Mouse (Mus musculus) limb, embryonic 14.5 days (tissue): ENCODE measurements around the gene Large2. TPM values are rescaled to one million over a fixed set of nuclear protein-coding genes. Genes with fewer than 3 reads are reported as not detected.

ENCODE experiments used
- ATAC-seq: fragments of 200-750 bp; cut with Nextera tagmentation; 2 replicates; pipeline ENCODE4 v1.8.0; 2017; ENCODE audit warnings: low read depth, moderate number of reproducible peaks, moderate TSS enrichment; ENCODE audit not compliant: low FRiP score
- DNase-seq: peaks from one replicate; pipeline ENCODE4 v3.0.0-alpha.2; 2015; ENCODE audit warnings: low spot score
- H3K27ac ChIP-seq: fragments of 300-500 bp; sonication (generic); replicated peaks from 2 replicates; pipeline ENCODE4 v1.5.1; 2014; ENCODE audit warnings: low read depth, mild to moderate bottlenecking, low read length, moderate library complexity, mixed read lengths
- H3K27me3 ChIP-seq: fragments of 300-500 bp; sonication (generic); 2 replicates; pipeline ENCODE4 v1.6.1; 2014; ENCODE audit warnings: low read length, mixed read lengths; ENCODE audit not compliant: control insufficient read depth, insufficient read depth
- H3K36me3 ChIP-seq: fragments of 300-500 bp; sonication (generic); 2 replicates; pipeline ENCODE4 v1.6.1; 2014; ENCODE audit warnings: mild to moderate bottlenecking, low read length, moderate library complexity, mixed read lengths; ENCODE audit not compliant: control insufficient read depth, insufficient read depth
- H3K4me1 ChIP-seq: fragments of 300-500 bp; sonication (generic); 2 replicates; pipeline ENCODE4 v1.6.1; 2014; ENCODE audit warnings: antibody characterized with exemption, low read length, mixed read lengths; ENCODE audit not compliant: control insufficient read depth, insufficient read depth
- H3K4me2 ChIP-seq: fragments of 300-500 bp; sonication (generic); replicated peaks from 2 replicates; pipeline ENCODE4 v1.6.1; 2014; ENCODE audit warnings: low read depth, mild to moderate bottlenecking, low read length, moderate library complexity; ENCODE audit not compliant: severe bottlenecking
- H3K4me3 ChIP-seq: fragments of 300-500 bp; sonication (generic); replicated peaks from 2 replicates; pipeline ENCODE4 v1.5.1; 2014; ENCODE audit warnings: low read length
- H3K9ac ChIP-seq: fragments of 300-500 bp; sonication (generic); 2 replicates; pipeline ENCODE4 v1.6.1; 2014; ENCODE audit warnings: mild to moderate bottlenecking, low read depth, low read length, moderate library complexity; ENCODE audit not compliant: severe bottlenecking
- H3K9me3 ChIP-seq: fragments of 300-500 bp; sonication (generic); 2 replicates; pipeline ENCODE4 v1.6.1; 2016; ENCODE audit warnings: low read length; ENCODE audit not compliant: control insufficient read depth
- POLR2A ChIP-seq: fragments of 200-500 bp; IDR thresholded peaks from 2 replicates; pipeline ENCODE4 v1.8.0; 2012; ENCODE audit warnings: inconsistent platforms, mild to moderate bottlenecking, moderate library complexity, borderline replicate concordance; ENCODE audit not compliant: insufficient read depth, insufficient read length; ENCODE audit errors: extremely low read depth
- WGBS: fragments of 180-500 bp; shearing (Covaris S2); extraction: QIAGEN DNeasy Blood & Tissue Kit; methylation state at CpG from one replicate; pipeline ENCODE4 v1.1.7; 2014; 5-methylcytosine and 5-hydroxymethylcytosine counted together
- polyA plus RNA-seq, 2 experiments: library from polyadenylated mRNA; depleted of rRNA in 1 of 2; stranded (reverse) in 1 of 2; unstranded in 1 of 2; fragments of >200 nt; fragmentation: Nextera tagmentation in 1 of 2; extraction: Ambion mirVana in 1 of 2; gene quantifications; 2 replicates each; pipeline versions ENCODE4 v1.2.1 to v1.2.3; 2012 to 2014

The Large2 gene
- polyA plus RNA-seq, 2 experiments = 16.3 to 32.7 TPM

- Histone ChIP-seq H3K27ac (no peak overlapping the region), H3K4me2 (no peak overlapping the region), H3K27me3 (no peaks in the 10 kb centered on the region), H3K9ac (no peak overlapping the region), H3K36me3 (peaks cover 65% of the 10 kb centered on the region), H3K4me1 (peaks cover 7% of the 10 kb centered on the region), H3K4me3 (no peak overlapping the region), H3K9me3 (no peaks in the 10 kb centered on the region)
- no peak for TF ChIP-seq POLR2A
- DNase-seq = no peak
- no peak for ATAC-seq
- WGBS = 70% methylated on average over 5 of the region's 6 CpGs
Measured at GRCm38 (mm10) chr2:92380495-92381050, 5.9 kb upstream of the Large2 start.

GRCm38 (mm10) chr2:92379783-92380494, 5.3 kb upstream of the Large2 start:
- DNase-seq (no peak), ATAC-seq (no peak)
- 79% methylated on average over 17 of the region's 17 CpGs for WGBS
- H3K4me3 ChIP-seq = no peak overlapping the region
- no peak overlapping the region for H3K27ac ChIP-seq
- H3K27me3 ChIP-seq = no peaks in the 10 kb centered on the region
- peaks cover 59% of the 10 kb centered on the region for H3K36me3 ChIP-seq
- no peaks in the 10 kb centered on the region for H3K9me3 ChIP-seq
- H3K4me1 ChIP-seq = peaks cover 7% of the 10 kb centered on the region
- no peak for TF ChIP-seq POLR2A
- H3K4me2 ChIP-seq = no peak overlapping the region
- no peak overlapping the region for H3K9ac ChIP-seq

GRCm38 (mm10) chr2:92377320-92377719, 2.7 kb upstream of the Large2 start:
- Histone ChIP-seq H3K4me2 (no peak overlapping the region), H3K9me3 (no peaks in the 10 kb centered on the region), H3K36me3 (peaks cover 34% of the 10 kb centered on the region), H3K27me3 (no peaks in the 10 kb centered on the region), H3K27ac (no peak overlapping the region), H3K4me3 (no peak overlapping the region), H3K4me1 (peaks cover 10% of the 10 kb centered on the region), H3K9ac (no peak overlapping the region)
- TF ChIP-seq POLR2A = no peak
- DNase-seq (no peak), ATAC-seq (no peak)
- WGBS = 84% methylated on average over 7 of the region's 7 CpGs

GRCm38 (mm10) chr2:92376300-92376699, 1.6 kb upstream of the Large2 start:
- DNase-seq (no peak), ATAC-seq (no peak)
- Histone ChIP-seq H3K4me3 (peak overlapping the region; percentile 63; the same call in 1 of the 2 replicates), H3K4me2 (peak overlapping the region; percentile 99), H3K4me1 (peaks cover 20% of the 10 kb centered on the region), H3K27ac (no peak overlapping the region), H3K9me3 (no peaks in the 10 kb centered on the region), H3K27me3 (no peaks in the 10 kb centered on the region; the same call in 1 of the 2 replicates), H3K9ac (peak overlapping the region; percentile 58; the same call in 1 of the 2 replicates), H3K36me3 (peaks cover 24% of the 10 kb centered on the region)
- no peak for TF ChIP-seq POLR2A
- 80% methylated on average over 6 of the region's 6 CpGs for WGBS

- WGBS = 14% methylated on average over 10 of the region's 10 CpGs
- H3K4me1 ChIP-seq = peaks cover 24% of the 10 kb centered on the region
- H3K27ac ChIP-seq = peak overlapping the region; percentile 83; the same call in 1 of the 2 replicates
- no peak for TF ChIP-seq POLR2A
- no peaks in the 10 kb centered on the region for H3K9me3 ChIP-seq
- ATAC-seq (no peak), DNase-seq (no peak)
- peaks cover 19% of the 10 kb centered on the region for H3K36me3 ChIP-seq
- peak overlapping the region; percentile 63 for H3K4me3 ChIP-seq
- peak overlapping the region; percentile 58 for H3K9ac ChIP-seq
- H3K27me3 ChIP-seq = no peaks in the 10 kb centered on the region; the same call in 1 of the 2 replicates
- H3K4me2 ChIP-seq = peak overlapping the region; percentile 99
Measured at GRCm38 (mm10) chr2:92375788-92376187, 1.1 kb upstream of the Large2 start.
